Mouse (Mus musculus): ENCODE data around the gene Rbpjl. TPM values are rescaled to one million over a fixed set of nuclear protein-coding genes. Genes with fewer than 3 reads are reported as not detected.
A peak's percentile ranks its signal among the peaks of the same experiment; 100 is the strongest.

Gene Rbpjl
- 0.46 and 0.53 TPM in 2 replicates for polyA plus RNA-seq (2016; fragmentation: Nextera tagmentation; extraction: Ambion mirVana)

GRCm38 (mm10) chr2:164402906-164403305 lies at the start of gene Rbpjl:
TSS of gene Rbpjl (plus strand) at chr2:164403141.
- H3K4me2 ChIP-seq (replicated peaks): peak within 1 kb of the TSS; percentile 63
- WGBS: 7% methylated on average over 17 of the region's 17 CpGs
- H3K27ac ChIP-seq: no peak within 1 kb of the TSS
- 0 out of 2 replicates have a peak, but pooled peaks have one; percentile 18 for ATAC-seq (ENCODE audit: insufficient number of reproducible peaks, insufficient read depth, low FRiP score, low TSS enrichment)
- H3K4me1 ChIP-seq: peaks cover 34% of the 10 kb centered on the region; the same call in 1 of the 2 replicates
- peaks cover 89% of the 10 kb centered on the region for H3K27me3 ChIP-seq
- H3K9me3 ChIP-seq: no peaks in the 10 kb centered on the region; the same call in 1 of the 2 replicates
- H3K36me3 ChIP-seq: no peaks in the 10 kb centered on the region
- peak within 1 kb of the TSS; percentile 41 for H3K4me3 ChIP-seq
- no peak within 1 kb of the TSS for H3K9ac ChIP-seq

DNA sequence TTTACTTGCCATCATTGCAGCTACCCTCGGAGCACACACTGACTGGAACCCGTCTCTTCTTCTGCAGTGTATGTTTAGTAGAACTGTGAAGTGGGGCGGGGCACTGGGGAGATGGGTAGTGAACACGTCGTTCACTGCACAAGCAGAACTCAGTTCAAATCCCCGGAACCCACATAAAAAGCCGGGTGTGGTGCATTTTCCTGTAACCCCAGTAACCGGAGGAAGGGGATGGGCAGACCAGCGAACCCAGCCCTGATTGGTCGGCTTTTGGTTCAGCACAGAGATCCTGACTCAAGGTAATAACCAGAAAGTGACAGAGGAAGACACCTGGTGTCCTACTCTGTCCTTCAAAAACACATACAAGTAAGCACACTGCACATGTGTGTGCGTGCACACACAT lies 49.6 kb upstream of the Rbpjl start:
- WGBS: 89% methylated on average over 11 of the region's 11 CpGs
- H3K27me3 ChIP-seq: no peaks in the 10 kb centered on the region

DNA sequence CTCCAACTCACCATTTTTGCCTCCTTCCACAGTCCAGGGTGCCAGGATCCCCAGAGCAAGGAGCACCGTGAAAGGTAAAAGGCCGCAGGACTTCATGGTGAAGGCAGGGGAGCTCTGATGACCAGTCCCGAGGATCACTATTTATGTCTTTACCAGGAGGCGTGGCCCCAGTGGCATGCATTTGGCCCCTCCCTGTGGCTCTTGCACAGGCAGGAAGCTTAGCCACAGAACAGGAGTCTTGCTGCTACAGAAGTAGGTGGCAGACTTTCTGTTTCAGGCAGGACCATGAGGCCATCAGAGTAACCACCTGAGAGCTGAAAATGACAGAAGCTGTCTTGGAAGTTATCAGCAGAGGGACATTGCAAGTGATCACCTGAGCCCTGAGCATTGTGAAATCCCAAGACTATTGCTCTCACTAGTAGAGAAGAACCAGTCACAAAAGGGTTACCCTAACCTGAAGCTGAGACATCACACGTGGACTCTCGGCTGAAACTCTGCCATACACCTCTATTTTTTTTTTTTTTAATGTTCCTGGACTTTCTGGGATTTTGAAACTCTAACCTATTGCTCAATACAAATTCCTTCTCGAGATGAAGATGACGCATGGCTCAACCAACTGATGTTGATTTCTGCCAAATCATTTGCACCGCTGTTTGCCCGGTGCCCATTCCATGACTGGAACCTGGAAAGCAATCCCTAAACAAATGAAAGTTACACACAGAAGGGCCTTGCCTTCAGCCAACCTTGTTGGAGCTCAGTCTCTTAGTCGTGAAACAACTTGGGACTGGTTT lies 46.6 kb upstream of the Rbpjl start:
- 80% methylated on average over 11 of the region's 11 CpGs for WGBS
- no peak for ATAC-seq (ENCODE audit: insufficient number of reproducible peaks, insufficient read depth, low FRiP score, low TSS enrichment)

More for the DNA sequence above, 49.6 kb upstream of the Rbpjl start:
- H3K36me3 ChIP-seq: no peaks in the 10 kb centered on the region
- no peaks in the 10 kb centered on the region for H3K9me3 ChIP-seq
- H3K4me3 ChIP-seq: no peak overlapping the region
- H3K4me2 ChIP-seq (replicated peaks): no peak overlapping the region
- H3K27ac ChIP-seq: no peak overlapping the region
- no peaks in the 10 kb centered on the region for H3K4me1 ChIP-seq
- H3K9ac ChIP-seq: no peak overlapping the region
- ATAC-seq (ENCODE audit: insufficient number of reproducible peaks, insufficient read depth, low FRiP score, low TSS enrichment): no peak

DNA sequence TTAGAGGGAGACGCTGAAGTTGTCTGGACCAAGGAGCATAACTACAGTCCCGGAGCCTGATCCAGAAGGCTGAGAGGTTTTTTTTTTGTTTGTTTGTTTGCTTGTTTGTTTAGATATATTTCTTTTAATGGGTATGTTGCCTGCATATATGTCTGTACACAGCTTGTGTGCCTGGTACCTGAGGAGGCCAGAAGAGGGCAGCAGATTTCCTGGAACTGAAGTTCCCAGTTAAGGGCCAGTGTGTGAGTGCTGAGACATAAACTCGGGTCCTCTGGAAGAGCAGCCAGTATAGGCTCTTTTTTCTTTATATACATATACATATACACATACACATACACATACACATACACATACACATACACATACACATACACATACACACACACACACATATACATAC lies 44.6 kb upstream of the Rbpjl start:
- H3K9ac ChIP-seq: no peak overlapping the region
- WGBS: 80% methylated on average over 3 of the region's 3 CpGs
- no peak overlapping the region for H3K4me3 ChIP-seq
- no peak overlapping the region for H3K4me2 ChIP-seq (replicated peaks)
- peaks cover 4% of the 10 kb centered on the region; the same call in 1 of the 2 replicates for H3K27me3 ChIP-seq
- H3K4me1 ChIP-seq: no peaks in the 10 kb centered on the region
- H3K9me3 ChIP-seq: no peaks in the 10 kb centered on the region
- H3K36me3 ChIP-seq: no peaks in the 10 kb centered on the region
- no peak overlapping the region for H3K27ac ChIP-seq
- no peak for ATAC-seq (ENCODE audit: insufficient number of reproducible peaks, insufficient read depth, low FRiP score, low TSS enrichment)

More for the DNA sequence above, 46.6 kb upstream of the Rbpjl start:
- H3K4me1 ChIP-seq: no peaks in the 10 kb centered on the region
- H3K4me2 ChIP-seq (replicated peaks): no peak overlapping the region
- no peaks in the 10 kb centered on the region for H3K36me3 ChIP-seq
- H3K9ac ChIP-seq: no peak overlapping the region
- no peaks in the 10 kb centered on the region for H3K9me3 ChIP-seq
- H3K4me3 ChIP-seq: no peak overlapping the region
- no peaks in the 10 kb centered on the region for H3K27me3 ChIP-seq
- no peak overlapping the region for H3K27ac ChIP-seq

GRCm38 (mm10) chr2:164359031-164359430 lies 43.9 kb upstream of the Rbpjl start:
- no peak overlapping the region for H3K9ac ChIP-seq
- H3K27ac ChIP-seq: no peak overlapping the region
- no peaks in the 10 kb centered on the region for H3K4me1 ChIP-seq
- H3K36me3 ChIP-seq: no peaks in the 10 kb centered on the region
- no peak overlapping the region for H3K4me2 ChIP-seq (replicated peaks)
- ATAC-seq (ENCODE audit: insufficient number of reproducible peaks, insufficient read depth, low FRiP score, low TSS enrichment): no peak
- H3K9me3 ChIP-seq: no peaks in the 10 kb centered on the region
- H3K27me3 ChIP-seq: peaks cover 4% of the 10 kb centered on the region; the same call in 1 of the 2 replicates
- no peak overlapping the region for H3K4me3 ChIP-seq
- WGBS: 88% methylated on average over 5 of the region's 5 CpGs

GRCm38 (mm10) chr2:164359668-164360067 lies 43.3 kb upstream of the Rbpjl start:
- H3K27me3 ChIP-seq: peaks cover 4% of the 10 kb centered on the region; the same call in 1 of the 2 replicates

GRCm38 (mm10) chr2:164360974-164361657 lies 41.8 kb upstream of the Rbpjl start:
- H3K36me3 ChIP-seq: no peaks in the 10 kb centered on the region
- no peak for ATAC-seq (ENCODE audit: insufficient number of reproducible peaks, insufficient read depth, low FRiP score, low TSS enrichment)
- H3K27me3 ChIP-seq: peaks cover 4% of the 10 kb centered on the region; the same call in 1 of the 2 replicates
- no peak overlapping the region for H3K9ac ChIP-seq
- H3K4me1 ChIP-seq: no peaks in the 10 kb centered on the region
- no peak overlapping the region for H3K27ac ChIP-seq
- no peak overlapping the region for H3K4me2 ChIP-seq (replicated peaks)
- no peaks in the 10 kb centered on the region for H3K9me3 ChIP-seq
- WGBS: 36% methylated on average over 13 of the region's 13 CpGs
- no peak overlapping the region for H3K4me3 ChIP-seq

More at GRCm38 (mm10) chr2:164359668-164360067, 43.3 kb upstream of the Rbpjl start:
- no peak for ATAC-seq (ENCODE audit: insufficient number of reproducible peaks, insufficient read depth, low FRiP score, low TSS enrichment)
- no peak overlapping the region for H3K4me2 ChIP-seq (replicated peaks)
- no peak overlapping the region for H3K9ac ChIP-seq
- 61% methylated on average over 5 of the region's 5 CpGs for WGBS
- no peaks in the 10 kb centered on the region for H3K4me1 ChIP-seq
- no peaks in the 10 kb centered on the region for H3K36me3 ChIP-seq
- no peak overlapping the region for H3K27ac ChIP-seq
- no peak overlapping the region for H3K4me3 ChIP-seq
- H3K9me3 ChIP-seq: no peaks in the 10 kb centered on the region

DNA sequence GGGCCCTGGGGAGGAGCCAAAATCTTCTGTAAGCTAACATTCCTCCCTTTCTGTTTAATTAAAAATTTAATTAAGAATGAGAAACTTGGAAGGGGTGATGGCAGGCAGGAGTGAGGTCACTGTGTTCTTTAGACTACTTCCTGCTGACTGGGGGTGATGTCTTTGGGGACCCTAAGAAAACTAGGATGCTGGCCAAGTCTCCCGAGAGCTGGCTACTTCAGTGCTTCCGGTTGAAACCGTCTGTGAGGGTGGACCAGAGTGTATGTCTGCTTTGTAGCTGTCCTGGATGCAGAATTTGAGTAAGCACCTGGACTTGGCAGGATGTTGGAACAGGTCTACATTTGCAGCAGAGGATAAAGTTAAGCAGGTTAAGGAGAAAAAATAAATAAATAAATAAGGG lies 36.0 kb upstream of the Rbpjl start:
- Histone ChIP-seq H3K4me3 (no peak overlapping the region), H3K4me2 (replicated peaks) (no peak overlapping the region), H3K27ac (no peak overlapping the region), H3K36me3 (no peaks in the 10 kb centered on the region), H3K9me3 (no peaks in the 10 kb centered on the region), H3K27me3 (peaks cover 4% of the 10 kb centered on the region; the same call in 1 of the 2 replicates), H3K4me1 (no peaks in the 10 kb centered on the region), H3K9ac (no peak overlapping the region)
- WGBS: 58% methylated on average over 3 of the region's 3 CpGs
- ATAC-seq (ENCODE audit: insufficient number of reproducible peaks, insufficient read depth, low FRiP score, low TSS enrichment): no peak

DNA sequence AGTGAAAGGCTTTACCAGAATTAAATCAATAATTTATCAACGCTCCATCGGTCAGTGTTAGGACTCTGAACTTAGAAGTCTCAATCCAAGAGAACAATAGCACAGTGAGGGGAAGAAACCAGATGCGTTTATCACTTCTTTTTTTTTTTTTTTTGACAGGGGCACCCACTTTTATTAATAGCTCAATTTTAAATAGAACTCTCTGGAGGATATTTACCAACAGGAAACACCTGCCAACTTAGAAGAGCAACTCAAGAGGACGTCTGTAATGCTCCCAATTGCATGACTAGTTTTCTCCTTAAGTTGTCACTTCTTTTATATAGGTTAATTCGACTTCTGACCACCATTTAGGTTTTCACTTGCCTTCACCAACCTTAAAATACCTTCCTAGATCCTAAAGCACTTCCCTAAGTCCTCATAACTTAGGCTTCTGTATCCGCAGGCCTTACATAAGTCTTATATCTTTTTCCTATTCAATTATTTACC lies 34.3 kb upstream of the Rbpjl start:
- H3K9ac ChIP-seq: no peak overlapping the region
- no peak overlapping the region for H3K4me2 ChIP-seq (replicated peaks)
- no peaks in the 10 kb centered on the region for H3K4me1 ChIP-seq
- H3K36me3 ChIP-seq: no peaks in the 10 kb centered on the region
- 85% methylated on average over 6 of the region's 6 CpGs for WGBS
- no peaks in the 10 kb centered on the region for H3K9me3 ChIP-seq
- no peak for ATAC-seq (ENCODE audit: insufficient number of reproducible peaks, insufficient read depth, low FRiP score, low TSS enrichment)
- no peaks in the 10 kb centered on the region for H3K27me3 ChIP-seq
- H3K4me3 ChIP-seq: no peak overlapping the region
- no peak overlapping the region for H3K27ac ChIP-seq

DNA sequence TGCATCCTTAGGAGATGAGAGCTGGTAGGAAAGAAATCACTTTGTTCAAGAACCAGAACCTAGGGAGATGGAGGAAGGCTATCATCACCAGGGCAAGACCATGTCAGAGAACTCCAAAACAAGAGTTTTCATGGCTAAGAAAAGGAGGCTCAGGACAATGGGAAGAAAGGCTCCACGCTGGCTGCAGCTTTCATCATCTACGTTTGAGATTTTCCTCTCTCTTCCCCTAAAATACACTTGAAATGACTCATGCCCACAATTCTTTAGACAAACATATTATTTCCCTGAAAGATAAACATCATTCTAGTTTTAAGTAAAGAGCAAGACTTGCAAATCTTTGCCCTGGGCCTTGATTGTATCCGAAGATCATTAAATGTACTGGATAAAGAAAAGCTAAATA lies 31.6 kb upstream of the Rbpjl start:
- no peak overlapping the region for H3K4me2 ChIP-seq (replicated peaks)
- H3K9ac ChIP-seq: no peak overlapping the region
- H3K27ac ChIP-seq: no peak overlapping the region
- no peaks in the 10 kb centered on the region for H3K9me3 ChIP-seq
- 79% methylated on average over 3 of the region's 3 CpGs for WGBS
- no peaks in the 10 kb centered on the region for H3K4me1 ChIP-seq
- no peak overlapping the region for H3K4me3 ChIP-seq
- ATAC-seq (ENCODE audit: insufficient number of reproducible peaks, insufficient read depth, low FRiP score, low TSS enrichment): no peak
- H3K36me3 ChIP-seq: no peaks in the 10 kb centered on the region
- H3K27me3 ChIP-seq: no peaks in the 10 kb centered on the region

DNA sequence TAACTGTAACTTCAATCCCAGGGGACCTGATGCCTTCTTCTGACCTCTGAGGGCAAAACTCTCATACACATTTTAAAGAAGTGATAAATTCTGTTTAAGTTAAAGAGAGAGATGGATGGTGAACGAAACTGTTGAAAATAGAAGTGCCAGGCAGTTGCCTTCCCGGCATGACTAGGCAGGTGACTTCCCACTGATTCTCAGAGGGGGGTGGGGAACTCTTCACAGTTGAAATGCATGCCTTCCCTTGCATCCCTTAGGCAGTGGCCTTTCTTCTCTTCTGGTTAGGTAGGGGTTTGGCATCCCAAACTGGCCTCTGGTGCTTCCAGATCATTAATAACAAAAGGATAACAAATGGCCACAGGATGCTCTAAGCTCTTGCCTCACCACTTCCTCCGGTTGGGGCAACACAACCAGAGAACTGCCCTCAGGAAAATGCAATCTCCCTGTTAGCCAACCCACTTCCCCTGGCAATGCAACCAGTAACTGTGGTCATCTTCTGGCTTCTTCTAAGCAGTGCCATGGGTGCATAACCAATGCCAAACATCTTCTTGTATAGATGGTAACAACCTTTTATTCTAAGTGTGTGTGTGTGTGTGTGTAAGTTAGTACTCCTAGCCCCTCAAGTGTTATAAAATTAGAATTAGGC lies 30.4 kb upstream of the Rbpjl start:
- no peaks in the 10 kb centered on the region for H3K27me3 ChIP-seq
- no peaks in the 10 kb centered on the region for H3K4me1 ChIP-seq
- no peak overlapping the region for H3K27ac ChIP-seq
- no peak overlapping the region for H3K4me2 ChIP-seq (replicated peaks)
- no peaks in the 10 kb centered on the region for H3K36me3 ChIP-seq
- no peaks in the 10 kb centered on the region for H3K9me3 ChIP-seq
- H3K4me3 ChIP-seq: no peak overlapping the region
- ATAC-seq (ENCODE audit: insufficient number of reproducible peaks, insufficient read depth, low FRiP score, low TSS enrichment): no peak
- no peak overlapping the region for H3K9ac ChIP-seq
- 32% methylated on average over 3 of the region's 3 CpGs for WGBS

Data from embryonic facial prominence, embryonic 12.5 days (tissue).